23 mouse cellular contexts compared by ENCODE assay signal in the genomic region with DNA sequence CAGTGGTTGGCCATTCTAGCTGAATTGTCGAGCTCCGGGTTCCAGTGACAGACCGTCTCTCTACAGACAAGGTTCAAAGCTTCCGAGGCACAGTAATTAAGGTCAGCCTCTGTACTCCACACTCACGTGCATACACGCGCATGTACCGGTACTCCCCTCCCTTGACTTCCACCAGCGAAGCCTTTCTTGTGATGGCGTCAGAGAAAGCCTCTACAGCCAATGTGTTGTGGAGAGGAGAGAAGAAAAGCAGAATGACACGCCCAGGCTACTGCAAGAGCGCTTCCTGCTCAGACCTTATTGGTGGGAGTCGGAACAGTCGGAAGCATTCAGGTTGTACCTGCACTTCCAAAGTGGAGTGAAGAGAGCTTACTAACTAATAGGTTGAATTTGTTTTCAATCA. TPM values are rescaled to one million over a fixed set of nuclear protein-coding genes. Genes with fewer than 3 reads are reported as not detected.
A peak's percentile ranks its signal among the peaks of the same experiment; 100 is the strongest.
DNase-seq lines count a peak whose midpoint lies in the region; TF ChIP-seq lines count a peak whose summit lies in the region.
"Had no signal": no experiment of that assay in that cellular context is flagged by ENCODE, and none has a peak within 500 bp of the region (broad histone marks: within the 10 kb centered on the region; RNA-seq: fewer than 3 reads in every experiment).

No protein-coding gene starts in this region.

- no peak for DNase-seq in testis, postnatal 10 days (ENCODE audit: low spot score)
- DNase-seq in ES-CJ7 (ENCODE audit: low read depth, low spot score) (peak; percentile 85), ZHBTc4 (ENCODE audit: low read depth, low spot score) (peak; percentile 84)
- no peak for DNase-seq in left cerebral cortex, adult 18-20 months (ENCODE audit: low spot score in 2 of 2)
- no peak for DNase-seq in cerebellum, adult 9-10 months
- DNase-seq: adrenal gland, adult 2 months; adrenal gland, postnatal 14 days; cerebellum, adult 11-12 months; cerebellum, adult 8-10 months; cerebellum, postnatal 14 days; gastrocnemius, adult 2 months; gastrocnemius, postnatal 14 days; heart, adult 18-20 months; heart, postnatal 10 days; heart, postnatal 36 days; kidney, adult 11 months had no signal

- H3K27ac ChIP-seq in testis, adult 2 months (ENCODE audit: control insufficient read depth, insufficient read depth, low read depth, low read length): no peak overlapping the region
- H3K27ac ChIP-seq: forebrain, embryonic 10.5 days; forebrain, embryonic 13.5 days; gastrocnemius, adult 2 months; heart, embryonic 15.5 days; hindbrain, embryonic 14.5 days; hindbrain, postnatal 0 days had no signal

- peaks cover 4% of the 10 kb centered on the region; the same call in 1 of the 2 replicates for H3K4me1 ChIP-seq in testis, adult 2 months (ENCODE audit: control insufficient read depth, insufficient read depth, low read length)
- H3K4me1 ChIP-seq: forebrain, embryonic 10.5 days; forebrain, embryonic 13.5 days; heart, embryonic 12.5 days; heart, embryonic 15.5 days had no signal

- H3K36me3 ChIP-seq in testis, adult 2 months (ENCODE audit: control insufficient read depth, insufficient read depth, low read length): no peaks in the 10 kb centered on the region
- H3K36me3 ChIP-seq: heart, embryonic 12.5 days; heart, embryonic 15.5 days had no signal

- 0 out of 2 replicates have a peak, but pooled peaks have one; percentile 27 for TF ChIP-seq POLR2A in testis, adult 2 months (IDR thresholded peaks at IDR 0.05; ENCODE audit: control insufficient read depth, low read depth, low read length)

- no peaks in the 10 kb centered on the region for H3K27me3 ChIP-seq in testis, adult 2 months (ENCODE audit: control insufficient read depth, insufficient read depth, low read length)
- H3K27me3 ChIP-seq: forebrain, embryonic 13.5 days; heart, embryonic 12.5 days; heart, embryonic 15.5 days had no signal

- peak overlapping the region; percentile 86 for H3K4me3 ChIP-seq in testis, adult 2 months (ENCODE audit: control insufficient read depth, low read depth, low read length)
- H3K4me3 ChIP-seq: forebrain, embryonic 10.5 days; forebrain, embryonic 13.5 days; gastrocnemius, adult 2 months; heart, embryonic 12.5 days; heart, embryonic 15.5 days had no signal

- no peak for TF ChIP-seq CTCF in testis, adult 2 months (IDR thresholded peaks at IDR 0.05; ENCODE audit: control insufficient read depth, insufficient read depth, insufficient replicate concordance, low read depth, low read length)

RNA-seq across cellular contexts. Expression of a gene that starts 19.5 kb away (rescaled TPM):
- polyA plus RNA-seq in testis, adult 2 months (2012; rRNA removed): 9.6 and 11.9 TPM in 2 replicates
- total RNA-seq in left cerebral cortex, adult 18-20 months (2021): 10 to 100 TPM; 23.0 to 24.1 TPM

RNA-seq across cellular contexts. Expression of a gene that starts 41.3 kb away (rescaled TPM):
- polyA plus RNA-seq in testis, adult 2 months (2012; rRNA removed): 5.7 and 7.6 TPM in 2 replicates
- total RNA-seq in left cerebral cortex, adult 18-20 months (2021): 10 to 100 TPM; 17.8 to 23.6 TPM

RNA-seq across cellular contexts. Expression of a gene that starts 42.0 kb away (rescaled TPM):
- 217 TPM in 2 replicates for polyA plus RNA-seq in testis, adult 2 months (2012; rRNA removed)
- 100 to 1,000 TPM; 398 to 408 TPM for total RNA-seq in left cerebral cortex, adult 18-20 months (2021)

RNA-seq across cellular contexts. Expression of a gene that starts 57.9 kb away (rescaled TPM):
- polyA plus RNA-seq in testis, adult 2 months (2012; rRNA removed): 54.7 and 55.8 TPM in 2 replicates
- 10 to 100 TPM; 22.2 to 22.9 TPM for total RNA-seq in left cerebral cortex, adult 18-20 months (2021)

Comparison
In these comparisons a context has a peak if more than half of its experiments do, and no peak if none do; other contexts are left out.
1. DNase-seq: peak in ES-CJ7 (single experiment) and ZHBTc4 (single experiment); none in testis, postnatal 10 days (single experiment), left cerebral cortex, adult 18-20 months (0 of 2) and cerebellum, adult 9-10 months (single experiment).